Mouse (Mus musculus): ENCODE results near the gene Itgav. TPM values are rescaled to one million over a fixed set of nuclear protein-coding genes. Genes with fewer than 3 reads are reported as not detected.
A peak's percentile ranks its signal among the peaks of the same experiment; 100 is the strongest.

The Itgav gene
- polyA plus RNA-seq, 1 experiment from 2014 or later: 105 TPM

- Histone ChIP-seq H3K36me3 (ENCODE audit: control insufficient read depth, insufficient read depth, low read length) (peaks cover 93% of the 10 kb centered on the region), H3K9ac (ENCODE audit: low read depth, low read length) (no peak overlapping the region), H3K4me3 (ENCODE audit: low read depth, low read length) (no peak overlapping the region), H3K4me2 (ENCODE audit: low read depth, low read length) (no peak overlapping the region), H3K4me1 (ENCODE audit: control insufficient read depth, insufficient read depth, low read length) (no peaks in the 10 kb centered on the region), H3K9me3 (ENCODE audit: control insufficient read depth, low read length) (no peaks in the 10 kb centered on the region), H3K27ac (replicated peaks; ENCODE audit: low read depth, low read length) (no peak overlapping the region), H3K27me3 (replicated peaks; ENCODE audit: control insufficient read depth, insufficient read depth, low read length) (no peaks in the 10 kb centered on the region)
- WGBS: 60% methylated on average over 9 of the region's 9 CpGs
- DNase-seq (ENCODE audit: low spot score) (no peak), ATAC-seq (ENCODE audit: low read depth) (no peak)
These were observed 73.8 kb downstream of the Itgav start for GRCm38 (mm10) chr2:83797902-83798497.

- DNase-seq (ENCODE audit: low spot score): peak; percentile 86
- peak within 1 kb of the TSS; percentile 81 for H3K9ac ChIP-seq (ENCODE audit: low read depth, low read length)
- H3K36me3 ChIP-seq (ENCODE audit: control insufficient read depth, insufficient read depth, low read length): no peaks in the 10 kb centered on the region
- peak within 1 kb of the TSS; percentile 56 for H3K27ac ChIP-seq (replicated peaks; ENCODE audit: low read depth, low read length)
- H3K9me3 ChIP-seq (ENCODE audit: control insufficient read depth, low read length): no peaks in the 10 kb centered on the region
- peak within 1 kb of the TSS; percentile 74 for H3K4me3 ChIP-seq (ENCODE audit: low read depth, low read length)
- peak; percentile 95 for ATAC-seq (ENCODE audit: low read depth)
- H3K4me2 ChIP-seq (ENCODE audit: low read depth, low read length): peak within 1 kb of the TSS; percentile 85
- no peaks in the 10 kb centered on the region for H3K4me1 ChIP-seq (ENCODE audit: control insufficient read depth, insufficient read depth, low read length)
- no peaks in the 10 kb centered on the region; the same call in 1 of the 2 replicates for H3K27me3 ChIP-seq (replicated peaks; ENCODE audit: control insufficient read depth, insufficient read depth, low read length)
- WGBS: under 1% methylated on average over 54 of the region's 63 CpGs
These were observed 88.5 kb downstream of the Itgav start, which contains the start of gene Fam171b for GRCm38 (mm10) chr2:83812483-83813272. Fam171b (plus strand) TSS chr2:83812636.

- WGBS: 10% methylated on average over 10 of the region's 10 CpGs
- H3K27ac ChIP-seq (replicated peaks; ENCODE audit: low read depth, low read length): no peak overlapping the region
- DNase-seq (ENCODE audit: low spot score): no peak
- H3K4me1 ChIP-seq (ENCODE audit: control insufficient read depth, insufficient read depth, low read length): no peaks in the 10 kb centered on the region
- peak overlapping the region; percentile 85 for H3K4me2 ChIP-seq (ENCODE audit: low read depth, low read length)
- no peaks in the 10 kb centered on the region; the same call in 1 of the 2 replicates for H3K27me3 ChIP-seq (replicated peaks; ENCODE audit: control insufficient read depth, insufficient read depth, low read length)
- peak overlapping the region; percentile 74 for H3K4me3 ChIP-seq (ENCODE audit: low read depth, low read length)
- no peaks in the 10 kb centered on the region for H3K36me3 ChIP-seq (ENCODE audit: control insufficient read depth, insufficient read depth, low read length)
- no peaks in the 10 kb centered on the region for H3K9me3 ChIP-seq (ENCODE audit: control insufficient read depth, low read length)
- H3K9ac ChIP-seq (ENCODE audit: low read depth, low read length): peak overlapping the region; percentile 81
- ATAC-seq (ENCODE audit: low read depth): no peak
These were observed 89.2 kb downstream of the Itgav start for GRCm38 (mm10) chr2:83813273-83813892.

- Histone ChIP-seq H3K9me3 (ENCODE audit: control insufficient read depth, low read length) (no peaks in the 10 kb centered on the region), H3K4me2 (ENCODE audit: low read depth, low read length) (peak overlapping the region; percentile 85), H3K9ac (ENCODE audit: low read depth, low read length) (no peak overlapping the region), H3K27ac (replicated peaks; ENCODE audit: low read depth, low read length) (no peak overlapping the region), H3K36me3 (ENCODE audit: control insufficient read depth, insufficient read depth, low read length) (no peaks in the 10 kb centered on the region), H3K4me1 (ENCODE audit: control insufficient read depth, insufficient read depth, low read length) (no peaks in the 10 kb centered on the region), H3K4me3 (ENCODE audit: low read depth, low read length) (peak overlapping the region; percentile 74), H3K27me3 (replicated peaks; ENCODE audit: control insufficient read depth, insufficient read depth, low read length) (no peaks in the 10 kb centered on the region; the same call in 1 of the 2 replicates)
- ATAC-seq (ENCODE audit: low read depth) (no peak), DNase-seq (ENCODE audit: low spot score) (peak; percentile 27)
- 34% methylated on average over 6 of the region's 6 CpGs for WGBS
These were observed 89.8 kb downstream of the Itgav start for GRCm38 (mm10) chr2:83814009-83814408.

- ATAC-seq (ENCODE audit: low read depth) (0 out of 2 replicates have a peak, but pooled peaks have one; percentile 30), DNase-seq (ENCODE audit: low spot score) (peak; percentile 49)
- H3K27me3 ChIP-seq (replicated peaks; ENCODE audit: control insufficient read depth, insufficient read depth, low read length): no peaks in the 10 kb centered on the region; the same call in 1 of the 2 replicates
These were observed 92.0 kb downstream of the Itgav start for GRCm38 (mm10) chr2:83816147-83816546.

GRCm38 (mm10) chr2:83825161-83825560 is 101.0 kb downstream of the Itgav start:
- DNase-seq (ENCODE audit: low spot score): no peak
- no peak overlapping the region for H3K4me3 ChIP-seq (ENCODE audit: low read depth, low read length)
- ATAC-seq (ENCODE audit: low read depth): no peak
- no peaks in the 10 kb centered on the region for H3K9me3 ChIP-seq (ENCODE audit: control insufficient read depth, low read length)
- no peak overlapping the region for H3K27ac ChIP-seq (replicated peaks; ENCODE audit: low read depth, low read length)
- H3K9ac ChIP-seq (ENCODE audit: low read depth, low read length): no peak overlapping the region
- H3K4me1 ChIP-seq (ENCODE audit: control insufficient read depth, insufficient read depth, low read length): no peaks in the 10 kb centered on the region; the same call in 1 of the 2 replicates
- H3K36me3 ChIP-seq (ENCODE audit: control insufficient read depth, insufficient read depth, low read length): no peaks in the 10 kb centered on the region
- 53% methylated on average over 5 of the region's 5 CpGs for WGBS
- H3K4me2 ChIP-seq (ENCODE audit: low read depth, low read length): no peak overlapping the region
- no peaks in the 10 kb centered on the region for H3K27me3 ChIP-seq (replicated peaks; ENCODE audit: control insufficient read depth, insufficient read depth, low read length)

More at GRCm38 (mm10) chr2:83816147-83816546, 92.0 kb downstream of the Itgav start:
- Histone ChIP-seq H3K4me1 (ENCODE audit: control insufficient read depth, insufficient read depth, low read length) (no peaks in the 10 kb centered on the region), H3K36me3 (ENCODE audit: control insufficient read depth, insufficient read depth, low read length) (no peaks in the 10 kb centered on the region), H3K9ac (ENCODE audit: low read depth, low read length) (no peak overlapping the region), H3K27ac (replicated peaks; ENCODE audit: low read depth, low read length) (no peak overlapping the region), H3K4me2 (ENCODE audit: low read depth, low read length) (no peak overlapping the region), H3K4me3 (ENCODE audit: low read depth, low read length) (no peak overlapping the region), H3K9me3 (ENCODE audit: control insufficient read depth, low read length) (no peaks in the 10 kb centered on the region)
- 58% methylated on average over 6 of the region's 6 CpGs for WGBS

GRCm38 (mm10) chr2:83828895-83829539 is 104.8 kb downstream of the Itgav start:
- Histone ChIP-seq H3K9ac (ENCODE audit: low read depth, low read length) (no peak overlapping the region), H3K4me2 (ENCODE audit: low read depth, low read length) (no peak overlapping the region), H3K36me3 (ENCODE audit: control insufficient read depth, insufficient read depth, low read length) (no peaks in the 10 kb centered on the region), H3K4me3 (ENCODE audit: low read depth, low read length) (no peak overlapping the region), H3K4me1 (ENCODE audit: control insufficient read depth, insufficient read depth, low read length) (no peaks in the 10 kb centered on the region; the same call in 1 of the 2 replicates), H3K9me3 (ENCODE audit: control insufficient read depth, low read length) (no peaks in the 10 kb centered on the region), H3K27me3 (replicated peaks; ENCODE audit: control insufficient read depth, insufficient read depth, low read length) (no peaks in the 10 kb centered on the region), H3K27ac (replicated peaks; ENCODE audit: low read depth, low read length) (no peak overlapping the region)
- ATAC-seq (ENCODE audit: low read depth): no peak
- no peak for DNase-seq (ENCODE audit: low spot score)
- 49% methylated on average over 3 of the region's 3 CpGs for WGBS

- Histone ChIP-seq H3K27me3 (replicated peaks; ENCODE audit: control insufficient read depth, insufficient read depth, low read length) (no peaks in the 10 kb centered on the region), H3K9ac (ENCODE audit: low read depth, low read length) (no peak overlapping the region), H3K27ac (replicated peaks; ENCODE audit: low read depth, low read length) (no peak overlapping the region), H3K4me1 (ENCODE audit: control insufficient read depth, insufficient read depth, low read length) (no peaks in the 10 kb centered on the region; the same call in 1 of the 2 replicates), H3K4me3 (ENCODE audit: low read depth, low read length) (no peak overlapping the region), H3K36me3 (ENCODE audit: control insufficient read depth, insufficient read depth, low read length) (no peaks in the 10 kb centered on the region), H3K4me2 (ENCODE audit: low read depth, low read length) (no peak overlapping the region), H3K9me3 (ENCODE audit: control insufficient read depth, low read length) (no peaks in the 10 kb centered on the region)
- no peak for DNase-seq (ENCODE audit: low spot score)
- ATAC-seq (ENCODE audit: low read depth): no peak
- WGBS: 80% methylated on average over 4 of the region's 4 CpGs
These were observed 108.7 kb downstream of the Itgav start for GRCm38 (mm10) chr2:83832903-83833302.

All from embryonic facial prominence, embryonic 14.5 days (tissue).